Mouse (Mus musculus) MEL (cell line): ENCODE data around the gene Tmem230. TPM values are rescaled to one million over a fixed set of nuclear protein-coding genes. Genes with fewer than 3 reads are reported as not detected.

Experiments
- DNase-seq: peaks from one replicate; pipeline ENCODE4 v3.0.0; 2011; ENCODE audit warnings: low read depth, low spot score
- H3K27ac ChIP-seq: 2 replicates; pipeline ENCODE4 v1.5.1; 2012; ENCODE audit warnings: low read depth, mild to moderate bottlenecking, control low read depth, low read length, moderate library complexity; ENCODE audit not compliant: control insufficient read depth
- H3K27me3 ChIP-seq, 2 experiments: fragments of 150-350 bp in 1 of 2; sonication (generic) in 1 of 2; 2 replicates each; pipeline ENCODE4 v1.6.1; 2012; ENCODE audit warnings: low read length in 2 of 2, mild to moderate bottlenecking in 2 of 2, improper control_type of control experiment in 1 of 2, moderate library complexity in 1 of 2; ENCODE audit not compliant: insufficient read depth in 2 of 2, control insufficient read depth in 1 of 2
- H3K36me3 ChIP-seq, 2 experiments: 2 replicates each; pipeline ENCODE4 v1.6.1; 2012 to 2014; ENCODE audit warnings: low read length in 2 of 2, improper control_type of control experiment in 1 of 2, inconsistent platforms in 1 of 2, mild to moderate bottlenecking in 1 of 2; ENCODE audit not compliant: insufficient read depth in 2 of 2, control insufficient read depth in 1 of 2
- H3K4me1 ChIP-seq, 2 experiments: fragments of 150-350 bp in 1 of 2; sonication (generic) in 1 of 2; 2 replicates each; pipeline ENCODE4 v1.6.1; 2012; ENCODE audit warnings: low read length in 2 of 2, improper control_type of control experiment in 1 of 2, mild to moderate bottlenecking in 1 of 2; ENCODE audit not compliant: insufficient read depth in 2 of 2, control insufficient read depth in 1 of 2
- H3K4me3 ChIP-seq, 2 experiments: fragments of 150-350 bp in 1 of 2; sonication (generic) in 1 of 2; 2 replicates each; pipeline ENCODE4 v1.5.1; 2012; ENCODE audit warnings: low read depth in 2 of 2, low read length in 2 of 2, mild to moderate bottlenecking in 2 of 2, moderate library complexity in 2 of 2, control low read depth in 1 of 2, improper control_type of control experiment in 1 of 2; ENCODE audit not compliant: control insufficient read depth in 1 of 2, insufficient read depth in 1 of 2
- H3K79me2 ChIP-seq: 2 replicates; pipeline ENCODE4 v1.6.1; 2012; ENCODE audit warnings: mild to moderate bottlenecking, low read length, moderate library complexity; ENCODE audit not compliant: control insufficient read depth, poor library complexity, insufficient read depth
- H3K9ac ChIP-seq: 2 replicates; pipeline ENCODE4 v1.6.1; 2012; ENCODE audit warnings: low read depth, mild to moderate bottlenecking, control low read depth, low read length, moderate library complexity; ENCODE audit not compliant: control insufficient read depth, poor library complexity, severe bottlenecking
- H3K9me3 ChIP-seq: fragments of 150-350 bp; sonication (generic); replicated peaks from 2 replicates; pipeline ENCODE4 v1.6.1; 2012; ENCODE audit warnings: mild to moderate bottlenecking, low read length, improper control_type of control experiment, moderate library complexity; ENCODE audit not compliant: insufficient read depth
- BHLHE40 ChIP-seq: IDR thresholded peaks from 2 replicates; pipeline ENCODE4 v1.6.1; 2012; ENCODE audit warnings: low read depth, mild to moderate bottlenecking, inconsistent platforms, low read length, improper control_type of control experiment, borderline replicate concordance
- CHD1 ChIP-seq: IDR thresholded peaks from 2 replicates; pipeline ENCODE4 v1.6.1; 2012; ENCODE audit warnings: low read depth, mild to moderate bottlenecking, inconsistent platforms, low read length, improper control_type of control experiment
- CHD2 ChIP-seq: IDR thresholded peaks from 2 replicates; pipeline ENCODE4 v1.6.1; 2011; ENCODE audit warnings: low read length, improper control_type of control experiment
- CTCF ChIP-seq, 3 experiments: IDR thresholded peaks in 2 of 3; conservative IDR thresholded peaks in 1 of 3; 2 replicates each; pipeline ENCODE4 v1.5.1; 2011 to 2012; ENCODE audit warnings: low read length in 3 of 3, low read depth in 2 of 3, mild to moderate bottlenecking in 2 of 3, improper control_type of control experiment in 1 of 3, inconsistent platforms in 1 of 3, mixed read lengths in 1 of 3, moderate library complexity in 1 of 3; ENCODE audit not compliant: control insufficient read depth in 1 of 3, insufficient read depth in 1 of 3, poor library complexity in 1 of 3, severe bottlenecking in 1 of 3
- E2F4 ChIP-seq: IDR thresholded peaks from 2 replicates; pipeline ENCODE4 v1.6.1; 2011; ENCODE audit warnings: low read depth, low read length, improper control_type of control experiment, borderline replicate concordance
- ELF1 ChIP-seq: IDR thresholded peaks from 2 replicates; pipeline ENCODE4 v1.6.1; 2014; ENCODE audit warnings: low read depth, mild to moderate bottlenecking, inconsistent platforms, low read length, improper control_type of control experiment, moderate library complexity
- EP300 ChIP-seq, 2 experiments: IDR thresholded peaks; 2 replicates each; pipeline ENCODE4 v1.6.1; 2011; ENCODE audit warnings: improper control_type of control experiment in 2 of 2, low read length in 2 of 2, low read depth in 1 of 2, mild to moderate bottlenecking in 1 of 2
- ETS1 ChIP-seq: IDR thresholded peaks from 2 replicates; pipeline ENCODE4 v1.6.1; 2012; ENCODE audit warnings: low read depth, mild to moderate bottlenecking, inconsistent platforms, low read length, improper control_type of control experiment, moderate library complexity
- GABPA ChIP-seq: IDR thresholded peaks from 2 replicates; pipeline ENCODE4 v1.6.1; 2012; ENCODE audit warnings: low read depth, mild to moderate bottlenecking, inconsistent platforms, low read length, improper control_type of control experiment, moderate library complexity
- GATA1 ChIP-seq: IDR thresholded peaks from 2 replicates; pipeline ENCODE4 v1.6.1; 2011; ENCODE audit warnings: low read depth, low read length, improper control_type of control experiment
- HCFC1 ChIP-seq: IDR thresholded peaks from 2 replicates; pipeline ENCODE4 v1.6.1; 2012; ENCODE audit warnings: low read depth, mild to moderate bottlenecking, inconsistent platforms, low read length, improper control_type of control experiment, moderate library complexity
- JUND ChIP-seq: IDR thresholded peaks from 2 replicates; pipeline ENCODE4 v1.6.1; 2011; ENCODE audit warnings: low read depth, mild to moderate bottlenecking, improper control_type of control experiment, low read length
- MAFK ChIP-seq: IDR thresholded peaks from 2 replicates; pipeline ENCODE4 v1.6.1; 2011; ENCODE audit warnings: low read depth, mild to moderate bottlenecking, low read length, improper control_type of control experiment, borderline replicate concordance
- MAX ChIP-seq: IDR thresholded peaks from 2 replicates; pipeline ENCODE4 v1.6.1; 2011; ENCODE audit warnings: low read length, improper control_type of control experiment
- MAZ ChIP-seq: IDR thresholded peaks from 2 replicates; pipeline ENCODE4 v1.6.1; 2012; ENCODE audit warnings: low read depth, mild to moderate bottlenecking, inconsistent platforms, low read length, improper control_type of control experiment
- MEF2A ChIP-seq: IDR thresholded peaks from 2 replicates; pipeline ENCODE4 v1.6.1; 2014; ENCODE audit warnings: low read depth, mild to moderate bottlenecking, inconsistent platforms, low read length, improper control_type of control experiment; ENCODE audit not compliant: poor library complexity, insufficient replicate concordance, severe bottlenecking; ENCODE audit errors: extremely low read depth
- MXI1 ChIP-seq: IDR thresholded peaks from 2 replicates; pipeline ENCODE4 v1.6.1; 2011; ENCODE audit warnings: mild to moderate bottlenecking, low read depth, low read length, improper control_type of control experiment
- MYB ChIP-seq: IDR thresholded peaks from 2 replicates; pipeline ENCODE4 v1.6.1; 2011; ENCODE audit warnings: mild to moderate bottlenecking, low read depth, low read length, improper control_type of control experiment
- MYC ChIP-seq: IDR thresholded peaks from 2 replicates; pipeline ENCODE4 v1.6.1; 2011; ENCODE audit warnings: low read depth, mild to moderate bottlenecking, low read length, improper control_type of control experiment, moderate library complexity
- NRF1 ChIP-seq: IDR thresholded peaks from 2 replicates; pipeline ENCODE4 v1.6.1; 2014; ENCODE audit warnings: low read depth, mild to moderate bottlenecking, inconsistent platforms, low read length, improper control_type of control experiment, moderate library complexity; ENCODE audit not compliant: poor library complexity, insufficient read depth, severe bottlenecking
- POLR2A ChIP-seq, 2 experiments: IDR thresholded peaks; 2 replicates each; pipeline ENCODE4 v1.6.1; 2011 to 2012; ENCODE audit warnings: low read length in 2 of 2, mild to moderate bottlenecking in 2 of 2, control low read depth in 1 of 2, improper control_type of control experiment in 1 of 2, low read depth in 1 of 2, moderate library complexity in 1 of 2; ENCODE audit not compliant: control insufficient read depth in 1 of 2, insufficient read depth in 1 of 2, poor library complexity in 1 of 2
- POLR2AphosphoS5 ChIP-seq: IDR thresholded peaks from 2 replicates; pipeline ENCODE4 v1.6.1; 2012; ENCODE audit warnings: low read depth, borderline replicate concordance, mild to moderate bottlenecking, inconsistent platforms, low read length, moderate library complexity, mixed read lengths
- RAD21 ChIP-seq: IDR thresholded peaks from 2 replicates; pipeline ENCODE4 v1.6.1; 2011; ENCODE audit warnings: mild to moderate bottlenecking, low read depth, low read length, improper control_type of control experiment
- RCOR1 ChIP-seq: IDR thresholded peaks from 2 replicates; pipeline ENCODE4 v1.6.1; 2012; ENCODE audit warnings: low read depth, mild to moderate bottlenecking, inconsistent platforms, low read length, improper control_type of control experiment
- SIN3A ChIP-seq: IDR thresholded peaks from 2 replicates; pipeline ENCODE4 v1.6.1; 2012; ENCODE audit warnings: low read length, improper control_type of control experiment, inconsistent platforms
- SMC3 ChIP-seq: IDR thresholded peaks from 2 replicates; pipeline ENCODE4 v1.6.1; 2011; ENCODE audit warnings: low read depth, low read length, improper control_type of control experiment
- TAL1 ChIP-seq: IDR thresholded peaks from 2 replicates; pipeline ENCODE4 v1.6.1; 2012; ENCODE audit warnings: mild to moderate bottlenecking, inconsistent platforms, low read length, moderate library complexity, mixed read lengths
- TBP ChIP-seq: IDR thresholded peaks from 2 replicates; pipeline ENCODE4 v1.8.0; 2011; ENCODE audit warnings: low read depth, low read length, improper control_type of control experiment
- TCF12 ChIP-seq: IDR thresholded peaks from 2 replicates; pipeline ENCODE4 v1.6.1; 2014; ENCODE audit warnings: low read depth, mild to moderate bottlenecking, inconsistent platforms, low read length, improper control_type of control experiment, moderate library complexity
- UBTF ChIP-seq: IDR thresholded peaks from 2 replicates; pipeline ENCODE4 v1.6.1; 2012; ENCODE audit warnings: low read depth, mild to moderate bottlenecking, inconsistent platforms, low read length, improper control_type of control experiment, moderate library complexity, borderline replicate concordance; ENCODE audit not compliant: insufficient read depth
- USF1 ChIP-seq: IDR thresholded peaks from 2 replicates; pipeline ENCODE4 v1.6.1; 2014; ENCODE audit warnings: low read depth, mild to moderate bottlenecking, inconsistent platforms, low read length, improper control_type of control experiment, moderate library complexity
- USF2 ChIP-seq, 2 experiments: IDR thresholded peaks; 2 replicates each; pipeline ENCODE4 v1.6.1; 2011 to 2012; ENCODE audit warnings: improper control_type of control experiment in 2 of 2, low read length in 2 of 2, borderline replicate concordance in 1 of 2, inconsistent platforms in 1 of 2, low read depth in 1 of 2, mild to moderate bottlenecking in 1 of 2; ENCODE audit not compliant: insufficient read depth in 1 of 2
- ZC3H11A ChIP-seq: IDR thresholded peaks from 2 replicates; pipeline ENCODE4 v1.6.1; 2012; ENCODE audit warnings: low read depth, mild to moderate bottlenecking, inconsistent platforms, low read length, improper control_type of control experiment
- ZMIZ1 ChIP-seq: IDR thresholded peaks from 2 replicates; pipeline ENCODE4 v1.6.1; 2012; ENCODE audit warnings: low read depth, mild to moderate bottlenecking, inconsistent platforms, low read length, improper control_type of control experiment, moderate library complexity
- ZNF384 ChIP-seq: IDR thresholded peaks from 2 replicates; pipeline ENCODE4 v1.6.1; 2012; ENCODE audit warnings: low read depth, mild to moderate bottlenecking, inconsistent platforms, low read length, improper control_type of control experiment
- polyA plus RNA-seq, 2 experiments: library from polyadenylated mRNA; stranded (reverse) in 1 of 2; unstranded in 1 of 2; fragments of >175 nt in 1 of 2; fragments of >200 nt in 1 of 2; gene quantifications; 2 replicates each; pipeline versions ENCODE4 v1.2.1 to v1.2.4; 2012; ENCODE audit warnings: low replicate concordance in 2 of 2, low read depth in 1 of 2; ENCODE audit not compliant: insufficient read length in 2 of 2, insufficient read depth in 1 of 2, missing spikeins in 1 of 2
- total RNA-seq: library from RNA; depleted of rRNA; stranded (reverse); fragments of 300-350 nt; gene quantifications from 2 replicates; pipeline ENCODE4 v1.2.3, GENCODE M21; 2012

Gene Tmem230
- total and polyA plus RNA-seq, 3 experiments: 9.1 to 21.5 TPM; not detected in 1

DNA sequence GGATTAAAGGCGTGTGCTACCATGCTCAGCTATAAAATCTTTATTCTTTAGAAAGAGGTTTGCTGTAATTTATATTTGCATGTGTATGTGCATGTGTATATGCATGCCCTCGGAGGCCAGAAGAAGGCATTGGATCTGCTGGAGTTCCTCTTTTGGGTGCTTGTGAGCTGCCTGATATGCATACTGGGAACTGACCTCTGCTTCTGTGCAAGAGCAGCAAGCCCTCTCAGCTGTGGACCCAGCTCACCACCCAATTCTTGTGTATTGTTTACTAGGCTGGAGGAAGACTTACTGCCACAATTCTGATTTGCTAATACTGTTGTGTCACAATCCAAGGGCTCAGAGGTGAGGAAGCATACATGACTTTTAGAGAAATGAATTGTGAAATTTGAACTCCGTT, 18.5 kb upstream of the Tmem230 start (continued):
- peak in 1 of 2 experiments; percentile 56; a peak in 2 of 4 replicates for TF ChIP-seq EP300 (IDR thresholded peaks at IDR 0.05; ENCODE audit: low read depth in 1 of 2, low read length in 2 of 2)

DNA sequence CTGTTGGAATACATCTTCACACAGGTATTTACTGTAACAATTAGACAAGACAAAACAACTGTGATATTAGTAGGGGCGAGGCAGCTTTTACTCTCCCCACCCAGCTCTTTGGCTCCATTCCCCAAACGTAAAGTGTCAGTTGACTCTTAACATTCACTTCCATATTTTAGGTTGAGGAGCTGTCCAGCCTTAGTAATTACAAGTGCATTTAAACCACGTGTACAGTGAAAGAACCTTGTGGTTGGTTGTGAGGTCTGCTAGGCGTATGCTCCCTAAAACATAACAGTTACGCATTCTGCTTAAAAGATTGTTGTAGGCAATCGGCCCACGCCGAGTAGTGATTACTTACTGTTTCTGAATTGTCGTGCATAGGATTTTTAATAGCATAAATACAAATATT, 17.6 kb upstream of the Tmem230 start:
- no peaks in the 10 kb centered on the region for H3K27me3 ChIP-seq
- H3K4me3 ChIP-seq: peak overlapping the region in 1 of 2 experiments; percentile 5; a peak in 1 of 4 replicates
- peaks cover 3 to 18% of the 10 kb centered on the region in 2 experiments; a peak in 3 of 4 replicates for H3K4me1 ChIP-seq
- H3K36me3 ChIP-seq: peaks cover 0 to 19% of the 10 kb centered on the region in 2 experiments; a peak in 2 of 4 replicates
- no peaks in the 10 kb centered on the region for H3K9me3 ChIP-seq
- peak; percentile 92 for DNase-seq
- peaks cover 19% of the 10 kb centered on the region for H3K79me2 ChIP-seq
- H3K9ac ChIP-seq: 0 out of 2 replicates have a peak overlapping the region, but pooled peaks have one; percentile 15
- peak overlapping the region; percentile 44 for H3K27ac ChIP-seq
- peak; percentile 40; the same call in 1 of the 2 replicates for TF ChIP-seq HCFC1
- TF ChIP-seq ZMIZ1: no peak
- TF ChIP-seq CHD2: no peak
- peak; percentile 100 for TF ChIP-seq MXI1
- no peak for TF ChIP-seq UBTF
- TF ChIP-seq USF1: peak; percentile 86
- no peak for TF ChIP-seq JUND
- TF ChIP-seq MAZ: no peak
- TF ChIP-seq ETS1: peak; percentile 59; the same call in 1 of the 2 replicates
- TF ChIP-seq MAX: peak; percentile 99
- TF ChIP-seq ZNF384: no peak
- no peak for TF ChIP-seq ELF1
- 0 out of 2 replicates have a peak, but pooled peaks have one; percentile 8 for TF ChIP-seq RCOR1
- no peak for TF ChIP-seq E2F4
- no peak for TF ChIP-seq TAL1
- TF ChIP-seq GABPA: no peak
- no peak for TF ChIP-seq USF2 (IDR thresholded peaks at IDR 0.05; ENCODE audit: borderline replicate concordance in 1 of 2, insufficient read depth in 1 of 2, low read depth in 1 of 2, low read length in 2 of 2)
- 0 out of 2 replicates have a peak, but pooled peaks have one; percentile 9 for TF ChIP-seq MYB
- no peak for TF ChIP-seq RAD21
- TF ChIP-seq POLR2AphosphoS5: no peak
- TF ChIP-seq CHD1: no peak
- no peak for TF ChIP-seq BHLHE40
- no peak for TF ChIP-seq POLR2A (IDR thresholded peaks at IDR 0.05; ENCODE audit: control insufficient read depth in 1 of 2, insufficient read depth in 1 of 2, low read depth in 1 of 2, low read length in 2 of 2, poor library complexity in 1 of 2)
- no peak for TF ChIP-seq MEF2A
- peak; percentile 100 for TF ChIP-seq SIN3A
- no peak for TF ChIP-seq CTCF (IDR thresholded peaks at IDR 0.05 in 2 of 3, conservative IDR thresholded peaks at IDR 0.05 in 1 of 3; ENCODE audit: control insufficient read depth in 1 of 3, insufficient read depth in 1 of 3, low read depth in 2 of 3, low read length in 3 of 3, poor library complexity in 1 of 3, severe bottlenecking in 1 of 3)
- TF ChIP-seq ZC3H11A: no peak
- no peak for TF ChIP-seq SMC3
- TF ChIP-seq GATA1: no peak
- no peak for TF ChIP-seq TBP
- no peak for TF ChIP-seq TCF12
- no peak for TF ChIP-seq NRF1
- peak; percentile 92 for TF ChIP-seq MYC
- TF ChIP-seq MAFK: no peak
